Mouse (Mus musculus) liver, adult 2 months (tissue): ENCODE measurements at regions not wholly inside any gene's neighbourhood (a gene's known extent, or its start where the extent isn't known, plus 50 kb on each side); places are given as distances from the start of the nearest gene placed in this dataset.

ENCODE experiments used
- DNase-seq: peaks from one replicate; pipeline ENCODE4 v3.0.0-alpha.2; 2011; ENCODE audit warnings: low read depth, low spot score; ENCODE audit errors: extremely low read depth
- H3K27ac ChIP-seq: fragments of 200-500 bp; replicated peaks from 2 replicates; pipeline ENCODE4 v1.5.1; 2012; ENCODE audit warnings: low read depth, mild to moderate bottlenecking, control low read depth, inconsistent platforms, low read length; ENCODE audit not compliant: insufficient read depth
- H3K27me3 ChIP-seq: fragments of 200-500 bp; 2 replicates; pipeline ENCODE4 v1.6.1; 2012; ENCODE audit warnings: mild to moderate bottlenecking, moderate library complexity, low read length, inconsistent platforms; ENCODE audit not compliant: control insufficient read depth, insufficient read depth
- H3K36me3 ChIP-seq: fragments of 200-500 bp; 2 replicates; pipeline ENCODE4 v1.6.1; 2012; ENCODE audit warnings: low read length, inconsistent platforms; ENCODE audit not compliant: control insufficient read depth, insufficient read depth
- H3K4me1 ChIP-seq: fragments of 200-500 bp; 2 replicates; pipeline ENCODE4 v1.6.1; 2011; ENCODE audit warnings: low read length; ENCODE audit not compliant: control insufficient read depth, insufficient read depth
- H3K4me3 ChIP-seq: fragments of 200-500 bp; 2 replicates; pipeline ENCODE4 v1.5.1; 2011; ENCODE audit warnings: low read depth, mild to moderate bottlenecking, control low read depth, low read length, moderate library complexity; ENCODE audit not compliant: insufficient read depth
- H3K79me2 ChIP-seq: fragments of 200-500 bp; 2 replicates; pipeline ENCODE4 v1.6.1; 2012; ENCODE audit warnings: inconsistent platforms, mild to moderate bottlenecking, low read length, moderate library complexity; ENCODE audit not compliant: control insufficient read depth, insufficient read depth
- H3K9ac ChIP-seq: fragments of 200-500 bp; 2 replicates; pipeline ENCODE4 v1.6.1; 2012; ENCODE audit warnings: low read depth, mild to moderate bottlenecking, control low read depth, inconsistent platforms, low read length
- CTCF ChIP-seq: fragments of 200-500 bp; IDR thresholded peaks from 2 replicates; pipeline ENCODE4 v1.5.1; 2011; ENCODE audit warnings: low read depth, low read length, control low read depth
- POLR2A ChIP-seq: fragments of 200-500 bp; IDR thresholded peaks from 2 replicates; pipeline ENCODE4 v1.6.1; 2011; ENCODE audit warnings: low read length, control low read depth; ENCODE audit not compliant: insufficient read depth; ENCODE audit errors: extremely low read depth
- WGBS: fragments of 180-500 bp; shearing (Covaris S2); methylation state at CpG from one replicate; pipeline ENCODE4 v1.1.7; 2018; 5-methylcytosine and 5-hydroxymethylcytosine counted together

- Histone ChIP-seq H3K4me1 (peaks cover 53% of the 10 kb centered on the region), H3K4me3 (no peak overlapping the region), H3K9ac (peak overlapping the region; percentile 20; the same call in 1 of the 2 replicates), H3K27me3 (no peaks in the 10 kb centered on the region), H3K79me2 (peaks cover 24% of the 10 kb centered on the region), H3K27ac (peak overlapping the region; percentile 69), H3K36me3 (peaks cover 9% of the 10 kb centered on the region; the same call in 1 of the 2 replicates)
- DNase-seq: peak; percentile 80
- WGBS: 36% methylated on average over 5 of the region's 5 CpGs
- TF ChIP-seq CTCF (no peak), POLR2A (no peak; the same call in 1 of the 2 replicates)
These were observed 187.9 kb upstream of the Klf14 start for GRCm38 (mm10) chr6:31146779-31147178.

- DNase-seq: no peak
- TF ChIP-seq POLR2A (no peak), CTCF (no peak)
- Histone ChIP-seq H3K36me3 (peaks cover 16% of the 10 kb centered on the region), H3K4me1 (peaks cover 52% of the 10 kb centered on the region), H3K27ac (peak overlapping the region; percentile 92), H3K9ac (peak overlapping the region; percentile 48), H3K4me3 (no peak overlapping the region), H3K79me2 (peaks cover 26% of the 10 kb centered on the region), H3K27me3 (no peaks in the 10 kb centered on the region)
- WGBS: 68% methylated on average over 10 of the region's 10 CpGs
These were observed 188.8 kb upstream of the Klf14 start for GRCm38 (mm10) chr6:31147682-31148081.

- DNase-seq: peak; percentile 96
- peaks cover 48% of the 10 kb centered on the region for H3K4me1 ChIP-seq
- H3K4me3 ChIP-seq: no peak overlapping the region
- H3K9ac ChIP-seq: peak overlapping the region; percentile 5; the same call in 1 of the 2 replicates
- H3K27me3 ChIP-seq: no peaks in the 10 kb centered on the region
- 13% methylated on average over 8 of the region's 8 CpGs for WGBS
- H3K79me2 ChIP-seq: peaks cover 24% of the 10 kb centered on the region
- peaks cover 20% of the 10 kb centered on the region for H3K36me3 ChIP-seq
- TF ChIP-seq CTCF (no peak), POLR2A (no peak)
- H3K27ac ChIP-seq: peak overlapping the region; percentile 92
These were observed 189.5 kb upstream of the Klf14 start for GRCm38 (mm10) chr6:31148311-31148856.

GRCm38 (mm10) chr6:31149164-31149563, 190.3 kb upstream of the Klf14 start:
- Histone ChIP-seq H3K27me3 (no peaks in the 10 kb centered on the region), H3K4me3 (no peak overlapping the region), H3K27ac (peak overlapping the region; percentile 92), H3K9ac (peak overlapping the region; percentile 53; the same call in 1 of the 2 replicates), H3K36me3 (peaks cover 22% of the 10 kb centered on the region), H3K79me2 (peaks cover 23% of the 10 kb centered on the region), H3K4me1 (peaks cover 43% of the 10 kb centered on the region)
- peak; percentile 83 for DNase-seq
- no peak for TF ChIP-seq CTCF
- no peak for TF ChIP-seq POLR2A
- WGBS: 21% methylated on average over 6 of the region's 6 CpGs

GRCm38 (mm10) chr6:31150416-31150815, 191.5 kb upstream of the Klf14 start:
- H3K9ac ChIP-seq: no peak overlapping the region
- H3K36me3 ChIP-seq: peaks cover 30% of the 10 kb centered on the region
- H3K27me3 ChIP-seq: no peaks in the 10 kb centered on the region
- H3K79me2 ChIP-seq: peaks cover 28% of the 10 kb centered on the region
- peak overlapping the region; percentile 35 for H3K27ac ChIP-seq
- 80% methylated on average over 8 of the region's 8 CpGs for WGBS
- H3K4me3 ChIP-seq: no peak overlapping the region
- peaks cover 41% of the 10 kb centered on the region for H3K4me1 ChIP-seq
- TF ChIP-seq CTCF: no peak
- TF ChIP-seq POLR2A: no peak
- peak; percentile 52 for DNase-seq

- 15% methylated on average over 5 of the region's 5 CpGs for WGBS
- Histone ChIP-seq H3K79me2 (peaks cover 41% of the 10 kb centered on the region), H3K27me3 (no peaks in the 10 kb centered on the region), H3K27ac (no peak overlapping the region), H3K4me3 (no peak overlapping the region), H3K4me1 (peaks cover 4% of the 10 kb centered on the region), H3K36me3 (peaks cover 42% of the 10 kb centered on the region), H3K9ac (no peak overlapping the region)
- TF ChIP-seq POLR2A (no peak), CTCF (peak; percentile 60)
- peak; percentile 64 for DNase-seq
These were observed 197.0 kb upstream of the Klf14 start for GRCm38 (mm10) chr6:31155857-31156256.
